Mouse (Mus musculus) adipocyte (in vitro differentiated cells): ENCODE data around the gene Med13l.

Experiments
- DNase-seq: peaks from one replicate; pipeline ENCODE4 v3.0.0-alpha.2; 2016; ENCODE audit warnings: low spot score

Med13l gene

GRCm38 (mm10) chr5:118632346-118632745 lies 71.9 kb downstream of the Med13l start:
- no peak for DNase-seq

- DNase-seq, result no peak
These were observed 72.6 kb downstream of the Med13l start for GRCm38 (mm10) chr5:118633106-118633505.

DNA sequence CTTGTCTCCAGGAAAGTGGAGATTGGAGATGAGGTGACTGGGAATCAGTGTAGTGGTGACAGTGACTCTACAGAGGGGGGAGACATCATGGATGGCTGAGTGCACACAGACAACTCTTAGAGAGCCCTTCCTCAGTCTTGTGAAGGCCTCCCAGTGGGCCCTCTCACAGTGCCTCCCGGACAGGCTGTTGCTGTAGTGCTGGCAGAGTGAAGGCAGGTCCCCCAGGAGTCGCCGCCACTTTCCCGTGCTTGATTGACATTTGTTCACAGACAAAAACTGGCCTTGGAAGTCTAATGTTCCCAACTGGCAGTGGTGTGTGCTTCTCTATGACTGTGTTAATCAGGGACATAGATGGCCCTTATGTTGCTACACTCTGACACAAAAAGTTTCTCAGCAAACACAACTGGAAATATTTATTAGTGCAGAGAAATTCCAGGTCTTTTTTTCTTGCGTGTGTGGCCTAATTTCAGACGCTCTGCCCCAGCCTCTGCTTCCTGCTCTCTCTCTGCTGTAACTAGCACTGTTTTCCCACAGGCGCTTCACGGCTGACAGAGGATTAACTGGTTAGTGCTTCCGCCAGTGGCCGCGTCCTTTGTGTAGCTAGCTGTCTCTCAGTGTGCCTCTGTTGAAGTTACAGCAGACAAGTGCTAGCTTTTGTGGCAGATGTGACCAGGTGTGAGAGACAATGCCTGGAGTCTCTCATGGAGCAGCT lies 75.2 kb downstream of the Med13l start:
- peak; percentile 72 for DNase-seq

DNA sequence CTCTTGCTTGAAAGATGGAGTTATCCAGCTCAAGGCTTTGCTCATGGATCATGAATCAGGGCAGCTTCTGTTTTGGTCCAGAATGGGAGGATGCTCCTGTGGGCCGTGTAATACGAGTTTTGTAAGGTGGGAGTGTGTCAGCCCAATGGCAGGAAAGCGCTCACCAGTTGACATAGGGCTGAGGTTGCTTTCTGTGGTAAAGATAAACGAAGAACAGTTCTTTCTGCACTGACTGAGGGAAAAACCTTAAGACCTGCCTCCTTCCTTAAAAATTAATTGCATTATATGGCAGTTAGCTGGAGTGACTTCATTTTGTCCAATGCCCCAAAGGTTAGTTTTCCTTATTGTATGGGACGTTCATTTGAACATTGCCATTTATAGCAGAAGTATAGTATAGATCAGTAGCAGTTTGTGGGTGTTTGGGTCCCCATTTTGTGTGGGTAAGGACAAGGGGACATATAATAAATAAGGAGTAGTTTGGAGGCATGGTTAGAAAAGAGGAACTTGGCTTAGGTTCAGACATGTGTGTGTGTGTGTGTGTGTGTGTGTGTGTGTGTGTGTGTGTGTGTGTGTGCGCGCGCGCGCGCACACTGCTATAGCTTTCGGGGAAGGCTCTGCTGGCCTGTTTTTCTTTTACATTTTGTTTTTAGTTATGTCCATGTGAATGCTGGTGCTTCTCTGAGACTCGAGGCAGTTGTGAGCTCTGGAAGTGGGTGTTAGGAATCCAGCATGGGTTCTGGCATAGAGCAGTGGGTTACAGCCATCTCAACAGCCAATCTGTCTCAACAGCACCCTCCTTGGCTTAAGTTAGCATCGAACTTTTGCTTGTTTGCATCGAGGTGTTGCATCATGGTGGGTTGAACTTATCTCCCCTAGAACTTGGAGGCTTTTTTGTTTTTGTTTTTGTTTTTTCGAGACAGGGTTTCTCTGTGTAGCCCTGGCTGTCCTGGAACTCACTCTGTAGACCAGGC lies 76.2 kb downstream of the Med13l start:
- DNase-seq, result peak; percentile 44

GRCm38 (mm10) chr5:118637931-118638330 lies 77.5 kb downstream of the Med13l start:
- no peak for DNase-seq

DNA sequence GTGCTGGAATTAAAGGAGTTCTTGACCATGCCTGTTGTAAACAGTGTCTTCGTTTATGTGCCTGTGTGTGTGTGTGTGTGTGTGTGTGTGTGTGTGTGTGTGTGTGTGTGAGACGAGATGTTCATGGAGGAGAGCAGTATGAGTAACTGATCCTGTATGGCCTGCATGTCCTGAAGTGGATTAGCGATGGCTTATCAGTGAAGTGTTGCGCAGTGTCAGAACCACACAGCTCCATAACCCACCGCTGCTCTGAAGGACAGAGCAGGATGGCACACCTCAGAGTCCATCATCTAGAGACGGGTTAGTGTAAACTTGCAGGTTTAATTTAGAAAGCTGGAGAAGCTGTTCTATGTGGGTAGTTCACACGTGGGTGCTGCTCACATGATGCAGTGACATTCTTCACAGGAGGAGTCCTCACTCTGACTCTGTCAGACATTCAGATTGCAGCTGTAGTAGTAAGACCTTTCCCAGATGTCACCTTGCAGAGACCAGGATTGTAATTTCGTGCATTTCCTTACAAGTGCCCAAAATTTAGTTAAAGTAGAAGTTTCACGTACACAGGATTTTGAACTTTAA lies 78.1 kb downstream of the Med13l start:
- DNase-seq, result no peak

DNA sequence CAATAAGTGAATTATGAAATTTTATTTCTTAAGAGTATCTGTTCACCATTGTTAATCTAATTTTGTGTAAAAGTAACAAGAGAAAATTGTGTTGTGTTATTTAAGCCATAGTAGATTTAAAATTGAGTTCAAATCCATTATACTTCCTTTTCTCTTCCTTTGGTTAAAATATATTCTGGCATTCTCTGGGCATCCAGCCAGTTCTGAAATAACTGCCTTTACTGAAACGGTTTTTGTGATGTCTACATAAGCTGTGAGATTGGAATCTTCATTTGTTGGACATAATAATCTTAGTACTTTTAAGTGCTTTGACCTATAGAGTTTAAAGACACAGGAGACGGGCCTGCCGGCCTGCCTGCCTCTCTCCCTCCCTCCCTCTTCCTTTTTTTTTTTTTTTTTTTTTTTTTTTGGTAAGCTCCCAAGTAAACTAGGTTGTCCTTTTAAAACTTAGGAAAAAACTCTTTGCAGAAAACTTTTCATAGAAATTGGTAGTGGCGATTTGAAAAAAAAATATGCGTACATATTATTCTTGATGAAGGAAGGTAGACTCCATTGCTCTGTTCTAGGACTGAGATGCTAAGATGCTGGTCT lies 78.7 kb downstream of the Med13l start:
- DNase-seq, result peak; percentile 41

DNA sequence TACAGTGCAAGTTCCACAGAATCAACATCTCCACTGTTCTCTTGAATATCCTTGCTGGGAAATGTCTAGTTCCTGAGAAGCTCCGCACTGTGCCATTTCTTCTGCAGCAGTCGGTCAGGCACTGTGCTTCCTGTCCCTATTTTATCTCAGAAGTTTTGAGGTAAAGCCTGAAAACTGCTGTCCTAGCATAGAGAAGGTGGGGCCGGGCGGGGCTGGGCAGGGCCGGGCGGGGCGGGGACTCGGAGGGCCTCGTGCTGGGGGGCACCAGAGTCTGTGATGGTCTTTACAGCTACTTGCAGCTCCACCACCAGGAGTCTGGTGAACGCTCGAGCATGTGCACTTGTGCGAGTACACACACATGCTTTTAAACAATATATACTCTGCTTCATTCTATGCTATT lies 83.6 kb downstream of the Med13l start:
- no peak for DNase-seq

GRCm38 (mm10) chr5:118644511-118644910 lies 84.0 kb downstream of the Med13l start:
- no peak for DNase-seq

- no peak for DNase-seq
These were observed 84.8 kb downstream of the Med13l start for GRCm38 (mm10) chr5:118645196-118645805.

- no peak for DNase-seq
These were observed 86.4 kb downstream of the Med13l start for GRCm38 (mm10) chr5:118646897-118647296.

DNA sequence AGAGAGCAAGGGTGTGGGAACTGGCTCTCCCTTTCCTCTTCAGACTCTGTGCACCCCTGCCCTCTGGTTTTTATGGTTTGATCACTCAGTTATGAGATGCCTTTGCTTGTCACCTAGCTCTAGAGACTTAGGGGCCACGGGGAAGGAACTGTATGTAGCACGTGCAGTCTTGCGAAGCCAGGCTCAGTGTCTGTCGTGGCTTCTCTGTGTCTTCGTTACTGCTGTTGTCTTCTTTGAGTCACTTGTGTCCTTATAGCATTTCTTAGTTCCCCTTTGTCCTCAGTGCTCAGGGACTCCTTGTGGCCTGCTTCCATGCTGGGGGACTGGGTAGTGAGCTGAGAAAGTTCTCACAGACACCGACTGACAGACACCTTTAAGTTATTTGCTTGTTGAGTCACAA lies 86.9 kb downstream of the Med13l start:
- no peak for DNase-seq

GRCm38 (mm10) chr5:118649215-118650006 lies 88.9 kb downstream of the Med13l start:
- DNase-seq, result peak; percentile 55

DNA sequence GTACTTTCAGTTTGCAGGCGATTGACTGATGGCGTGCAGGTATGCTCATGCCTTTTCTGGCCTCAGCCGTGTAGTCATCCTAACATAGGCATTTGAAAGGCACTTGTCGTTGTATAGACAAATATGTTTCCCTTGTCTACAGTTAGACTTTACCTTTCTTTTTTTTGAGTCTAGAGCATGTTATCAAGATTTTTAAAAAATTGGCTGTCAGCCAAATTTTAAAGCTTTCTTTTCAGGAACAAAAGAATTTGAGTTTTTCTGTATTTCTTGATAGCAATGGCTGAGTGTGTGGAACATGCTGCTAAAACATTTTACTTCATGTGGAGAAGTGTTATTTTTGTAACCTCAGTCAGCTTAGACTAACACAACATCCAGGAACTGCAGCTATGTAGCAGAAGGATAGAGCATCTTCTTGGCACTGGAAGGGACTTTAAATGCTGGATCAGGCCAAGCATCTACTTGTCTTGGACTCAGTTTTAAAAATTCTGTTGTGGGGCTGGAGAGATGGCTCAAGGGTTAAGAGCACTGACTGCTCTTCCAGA lies 89.6 kb downstream of the Med13l start:
- no peak for DNase-seq

DNA sequence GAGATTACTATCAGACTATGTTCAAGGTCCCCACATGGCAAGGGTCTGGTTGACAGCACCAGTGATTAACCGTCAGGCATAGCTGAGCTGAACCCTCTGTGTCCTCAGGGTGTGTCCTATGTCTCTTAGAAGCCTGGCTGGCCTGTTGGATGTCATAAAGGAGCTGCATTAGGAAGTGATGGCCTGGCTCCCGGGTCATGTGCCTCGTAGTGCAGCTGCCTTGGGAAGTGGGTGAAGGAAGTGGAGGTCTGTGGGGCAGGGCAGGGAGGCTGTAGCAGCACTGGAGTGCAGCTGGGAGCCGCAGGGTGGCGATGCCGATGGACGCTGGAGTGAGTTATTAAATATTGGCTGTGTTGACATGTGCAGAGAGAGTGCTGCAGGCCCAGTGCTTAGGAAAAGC lies 90.3 kb downstream of the Med13l start:
- DNase-seq, result no peak

DNA sequence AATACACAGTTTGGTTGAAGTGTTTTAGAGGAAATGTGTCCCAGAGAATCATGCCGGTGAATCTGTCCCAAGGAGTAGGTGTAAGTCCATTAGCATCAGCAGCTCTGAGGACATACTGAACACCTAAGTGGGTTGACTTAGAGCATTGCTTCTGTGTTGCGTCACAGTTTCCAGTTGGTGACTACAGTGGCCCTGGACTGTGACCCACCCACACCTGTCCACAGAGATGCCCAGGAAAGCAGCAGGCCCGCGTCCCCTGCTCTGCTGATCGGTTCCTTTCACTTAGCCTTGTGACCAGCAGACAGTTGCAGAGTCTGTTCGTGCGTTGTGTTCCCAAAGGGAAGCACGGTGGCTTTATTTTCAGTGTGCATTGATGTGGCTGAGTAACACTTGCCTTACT lies 92.1 kb downstream of the Med13l start:
- DNase-seq, result no peak

DNA sequence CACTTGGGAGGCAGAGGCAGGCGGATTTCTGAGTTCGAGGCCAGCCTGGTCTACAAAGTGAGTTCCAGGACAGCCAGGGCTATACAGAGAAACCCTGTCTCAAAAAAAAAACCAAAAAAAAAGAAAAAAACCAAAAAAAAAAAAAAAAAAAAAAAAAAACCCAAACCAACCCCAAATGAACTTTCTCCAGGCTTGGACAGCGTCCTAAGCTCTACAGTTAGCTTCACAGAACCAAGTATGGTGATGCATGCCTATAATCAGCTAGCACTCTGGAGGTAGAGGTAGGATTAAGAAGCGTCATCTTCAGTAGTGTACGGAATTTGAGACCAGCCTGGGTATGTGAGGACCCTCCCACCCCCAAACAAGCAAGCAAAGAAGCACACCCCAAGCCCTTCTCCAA lies 92.6 kb downstream of the Med13l start:
- peak; percentile 65 for DNase-seq

GRCm38 (mm10) chr5:118654599-118654998 lies 94.1 kb downstream of the Med13l start:
- DNase-seq, result no peak

DNA sequence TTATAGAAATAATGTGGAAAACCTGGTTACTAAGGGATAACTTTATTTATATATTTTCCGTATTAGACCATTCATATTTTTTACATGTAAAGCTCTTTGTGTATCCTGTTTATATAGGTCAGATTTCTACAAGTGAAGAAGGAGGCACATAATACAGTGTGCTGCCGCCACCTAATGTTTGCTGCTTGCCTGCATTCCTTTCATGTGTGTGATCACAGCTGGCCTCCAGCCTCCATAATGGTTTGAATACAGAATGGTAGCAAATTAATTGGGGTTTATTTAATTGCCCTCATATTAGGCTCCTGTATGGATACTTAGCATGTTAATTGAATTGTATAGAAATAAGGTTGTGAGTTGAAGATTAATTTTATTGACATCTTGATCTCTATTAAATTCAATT lies 94.5 kb downstream of the Med13l start:
- DNase-seq, result peak; percentile 49

DNA sequence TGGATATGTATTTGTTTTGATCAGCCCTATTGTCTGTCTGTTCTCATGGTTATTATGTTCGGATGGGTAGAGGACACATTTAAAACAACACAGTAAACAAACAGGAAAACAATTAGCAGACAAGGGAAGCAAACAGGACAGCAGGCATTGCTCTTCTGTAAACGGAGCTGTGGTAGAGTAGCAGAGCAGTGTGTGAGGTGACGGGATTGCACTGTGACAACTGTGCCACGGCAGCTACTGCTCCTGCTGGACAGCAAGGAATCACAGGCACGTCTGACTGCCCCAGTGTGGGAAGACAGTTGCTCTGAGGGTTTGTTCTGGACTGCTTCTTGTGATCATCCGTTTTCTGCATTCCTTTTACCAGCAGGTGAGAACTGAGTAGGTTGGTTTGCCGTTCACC lies 94.9 kb downstream of the Med13l start:
- DNase-seq, result no peak

DNA sequence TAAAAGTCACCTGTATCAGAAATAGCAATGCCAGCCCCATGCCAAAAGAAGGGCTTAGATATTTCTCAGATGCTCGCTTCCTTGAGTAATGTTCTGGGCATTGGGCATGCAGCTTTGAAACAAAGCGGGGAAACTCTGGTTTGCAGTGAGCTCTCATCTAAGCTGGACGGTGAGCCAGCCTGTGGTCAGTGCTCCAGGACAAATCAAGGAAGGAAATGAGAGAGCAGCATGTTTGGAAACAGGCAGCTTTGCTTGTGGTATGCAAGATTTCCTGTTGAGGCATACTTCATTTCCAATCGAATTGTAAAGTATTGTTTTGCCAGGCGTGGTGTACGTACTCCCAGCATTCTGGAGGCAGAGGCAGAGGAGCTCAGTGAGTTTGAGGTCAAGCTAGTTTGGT lies 95.5 kb downstream of the Med13l start:
- no peak for DNase-seq
